Mouse (Mus musculus) lung, adult 2 months (tissue): ENCODE data around the gene Trp53rka.

ENCODE experiments used
- CTCF ChIP-seq: fragments of 200-500 bp; IDR thresholded peaks from 2 replicates; pipeline ENCODE4 v1.5.1; 2011; ENCODE audit warnings: mild to moderate bottlenecking, low read length, control low read depth; ENCODE audit not compliant: insufficient read depth
- POLR2A ChIP-seq: fragments of 200-500 bp; IDR thresholded peaks from 2 replicates; pipeline ENCODE4 v1.6.1; 2011; ENCODE audit warnings: low read depth, mild to moderate bottlenecking, control low read depth, low read length, borderline replicate concordance; ENCODE audit errors: extremely low read depth

- TF ChIP-seq CTCF: no peak
- TF ChIP-seq POLR2A: no peak
Observed at GRCm38 (mm10) chr2:165525609-165526008, 32.5 kb upstream of the Trp53rka start.
